Mouse (Mus musculus) liver, embryonic 12.5 days (tissue): ENCODE results near the gene Fam78b. TPM values are rescaled to one million over a fixed set of nuclear protein-coding genes. Genes with fewer than 3 reads are reported as not detected.

Source experiments
- ATAC-seq: fragments of 200-750 bp; cut with Nextera tagmentation; 2 replicates; pipeline ENCODE4 v1.8.0; 2017; ENCODE audit warnings: moderate number of reproducible peaks, mild to moderate bottlenecking, moderate library complexity
- H3K27ac ChIP-seq: fragments of 300-500 bp; sonication (generic); 2 replicates; pipeline ENCODE4 v1.5.1; 2016; ENCODE audit warnings: mild to moderate bottlenecking
- H3K27me3 ChIP-seq: fragments of 300-500 bp; sonication (generic); replicated peaks from 2 replicates; pipeline ENCODE4 v1.6.1; 2016; ENCODE audit warnings: mild to moderate bottlenecking, moderate library complexity
- H3K36me3 ChIP-seq: fragments of 300-500 bp; sonication (generic); 2 replicates; pipeline ENCODE4 v1.6.1; 2016; ENCODE audit warnings: mild to moderate bottlenecking, moderate library complexity
- H3K4me1 ChIP-seq: fragments of 300-500 bp; sonication (generic); 2 replicates; pipeline ENCODE4 v1.6.1; 2016
- H3K4me2 ChIP-seq: fragments of 300-500 bp; sonication (generic); 2 replicates; pipeline ENCODE4 v1.6.1; 2016; ENCODE audit warnings: mild to moderate bottlenecking, moderate library complexity
- H3K4me3 ChIP-seq: fragments of 300-500 bp; sonication (generic); 2 replicates; pipeline ENCODE4 v1.5.1; 2016; ENCODE audit warnings: mild to moderate bottlenecking, moderate library complexity
- H3K9ac ChIP-seq: fragments of 300-500 bp; sonication (generic); 2 replicates; pipeline ENCODE4 v1.6.1; 2016; ENCODE audit warnings: mild to moderate bottlenecking, moderate library complexity
- H3K9me3 ChIP-seq: fragments of 300-500 bp; sonication (generic); replicated peaks from 2 replicates; pipeline ENCODE4 v1.6.1; 2016; ENCODE audit warnings: mild to moderate bottlenecking, moderate library complexity
- WGBS: fragments of 180-500 bp; shearing (Covaris S2); methylation state at CpG from one replicate; pipeline ENCODE4 v1.1.7; 2016; ENCODE audit not compliant: insufficient replicate concordance; 5-methylcytosine and 5-hydroxymethylcytosine counted together
- polyA plus RNA-seq: library from polyadenylated mRNA; unstranded; fragments of >200 nt; fragmentation: Nextera tagmentation; extraction: Ambion mirVana; gene quantifications from 2 replicates; pipeline ENCODE4 v1.2.1, GENCODE M21; 2016

The Fam78b gene
- polyA plus RNA-seq, 1 experiment from 2014 or later, result 0.35 TPM

- Histone ChIP-seq H3K4me3 (no peak overlapping the region), H3K4me1 (no peaks in the 10 kb centered on the region), H3K27me3 (no peaks in the 10 kb centered on the region), H3K36me3 (no peaks in the 10 kb centered on the region), H3K4me2 (no peak overlapping the region), H3K27ac (no peak overlapping the region), H3K9me3 (no peaks in the 10 kb centered on the region), H3K9ac (no peak overlapping the region)
- WGBS, result 50% methylated on average over 10 of the region's 10 CpGs
- ATAC-seq, result no peak
Observed at GRCm38 (mm10) chr1:167046169-167046927, 45.1 kb downstream of the Fam78b start.

DNA sequence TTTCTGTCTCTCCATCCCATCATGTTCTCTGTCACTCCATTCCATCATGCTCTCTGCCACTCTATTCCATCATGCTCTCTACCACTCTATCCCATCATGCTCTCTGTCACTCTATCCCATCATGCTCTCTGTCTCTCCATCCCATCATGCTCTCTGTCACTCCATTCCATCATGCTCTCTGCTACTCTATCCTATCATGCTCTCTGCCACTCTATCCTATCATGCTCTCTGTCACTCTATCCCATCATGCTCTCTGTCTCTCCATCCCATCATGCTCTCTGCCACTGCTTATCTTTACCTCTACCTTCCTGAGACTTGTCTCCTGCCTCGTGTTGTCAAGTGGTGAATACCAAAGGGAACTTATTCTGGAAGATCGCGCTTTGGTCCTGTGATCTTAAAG is 49.6 kb downstream of the Fam78b start:
- no peaks in the 10 kb centered on the region for H3K9me3 ChIP-seq
- H3K27me3 ChIP-seq, result no peaks in the 10 kb centered on the region
- no peaks in the 10 kb centered on the region for H3K36me3 ChIP-seq
- ATAC-seq, result no peak
- H3K4me2 ChIP-seq, result no peak overlapping the region
- no peak overlapping the region for H3K9ac ChIP-seq
- no peak overlapping the region for H3K4me3 ChIP-seq
- H3K4me1 ChIP-seq, result no peaks in the 10 kb centered on the region
- 58% methylated on average over 3 of the region's 3 CpGs for WGBS
- no peak overlapping the region for H3K27ac ChIP-seq

- 0 out of 2 replicates have a peak, but pooled peaks have one; percentile 37 for ATAC-seq
- H3K4me3 ChIP-seq, result no peak overlapping the region
- H3K27ac ChIP-seq, result no peak overlapping the region
- H3K9me3 ChIP-seq, result no peaks in the 10 kb centered on the region
- no peaks in the 10 kb centered on the region for H3K27me3 ChIP-seq
- 60% methylated on average over 7 of the region's 7 CpGs for WGBS
- no peak overlapping the region for H3K9ac ChIP-seq
- H3K36me3 ChIP-seq, result no peaks in the 10 kb centered on the region
- H3K4me1 ChIP-seq, result no peaks in the 10 kb centered on the region
- H3K4me2 ChIP-seq, result no peak overlapping the region
Observed at GRCm38 (mm10) chr1:167054029-167054428, 52.8 kb downstream of the Fam78b start.

DNA sequence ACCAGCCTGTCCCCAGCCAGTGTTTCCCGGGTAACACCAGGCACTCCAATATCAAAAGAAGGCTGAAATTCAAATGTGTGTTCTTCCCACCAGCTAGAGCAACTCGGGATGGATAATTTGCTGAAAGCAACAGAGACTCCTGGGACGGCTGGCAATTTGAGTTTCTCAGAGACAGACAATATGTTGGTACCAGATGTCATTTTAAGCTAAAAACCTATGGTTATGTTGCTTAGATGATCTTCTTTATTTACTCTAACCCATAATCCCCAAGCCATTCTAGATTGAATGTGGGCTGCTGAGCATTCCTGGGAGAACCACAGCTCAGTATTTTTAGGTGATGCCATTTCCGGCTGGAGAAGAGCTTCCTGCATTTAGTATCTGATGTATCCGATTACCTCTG is 56.3 kb downstream of the Fam78b start:
- no peak for ATAC-seq
- H3K27me3 ChIP-seq, result no peaks in the 10 kb centered on the region
- no peak overlapping the region for H3K4me3 ChIP-seq
- no peak overlapping the region for H3K4me2 ChIP-seq
- no peaks in the 10 kb centered on the region for H3K9me3 ChIP-seq
- no peaks in the 10 kb centered on the region for H3K36me3 ChIP-seq
- WGBS, result 61% methylated on average over 5 of the region's 5 CpGs
- no peak overlapping the region for H3K9ac ChIP-seq
- no peaks in the 10 kb centered on the region for H3K4me1 ChIP-seq
- H3K27ac ChIP-seq, result no peak overlapping the region

DNA sequence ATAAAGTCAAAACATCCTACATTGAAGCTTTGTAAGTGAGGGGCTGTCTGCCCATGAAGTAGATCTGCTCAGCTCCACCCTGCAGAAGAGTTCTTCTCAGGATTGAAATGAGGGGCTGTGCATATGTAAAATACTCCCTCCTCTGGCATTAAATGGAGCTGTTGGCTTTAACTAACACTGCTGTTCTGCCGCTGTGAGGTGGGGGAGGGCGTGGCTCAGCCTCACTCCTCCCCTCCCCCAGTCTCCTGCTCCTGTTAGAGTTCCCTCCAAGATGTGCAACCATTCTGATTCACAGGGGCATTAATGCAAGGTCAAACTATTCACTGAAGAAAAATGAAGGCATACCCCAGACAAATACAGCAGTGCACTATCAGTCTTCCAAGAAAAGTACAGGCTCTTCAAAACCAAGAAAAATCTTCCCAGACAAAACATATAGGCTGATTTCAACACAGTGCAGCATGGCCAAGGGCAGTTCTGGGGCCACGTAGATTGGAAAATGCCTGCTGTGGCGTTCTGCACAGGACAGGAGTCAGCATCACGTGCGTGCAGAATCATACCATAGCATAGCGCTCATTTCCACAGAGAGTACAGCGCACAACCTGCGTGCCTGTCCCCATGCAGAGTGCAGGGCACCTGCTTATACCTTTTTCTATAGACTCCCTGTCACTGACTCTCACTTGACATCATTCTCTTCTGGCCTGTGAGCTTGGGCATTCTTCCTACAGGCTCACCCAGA is 58.5 kb downstream of the Fam78b start:
- 49% methylated on average over 9 of the region's 9 CpGs for WGBS
- no peaks in the 10 kb centered on the region for H3K9me3 ChIP-seq
- no peak overlapping the region for H3K9ac ChIP-seq
- H3K4me3 ChIP-seq, result no peak overlapping the region
- H3K27me3 ChIP-seq, result no peaks in the 10 kb centered on the region
- ATAC-seq, result no peak
- H3K4me2 ChIP-seq, result no peak overlapping the region
- H3K4me1 ChIP-seq, result no peaks in the 10 kb centered on the region
- H3K36me3 ChIP-seq, result no peaks in the 10 kb centered on the region
- no peak overlapping the region for H3K27ac ChIP-seq

GRCm38 (mm10) chr1:167063971-167064370 is 62.8 kb downstream of the Fam78b start:
- H3K4me2 ChIP-seq, result no peak overlapping the region
- H3K9me3 ChIP-seq, result no peaks in the 10 kb centered on the region
- no peak overlapping the region for H3K9ac ChIP-seq
- H3K4me3 ChIP-seq, result no peak overlapping the region
- H3K27me3 ChIP-seq, result no peaks in the 10 kb centered on the region
- H3K27ac ChIP-seq, result no peak overlapping the region
- H3K4me1 ChIP-seq, result no peaks in the 10 kb centered on the region
- WGBS, result 47% methylated on average over 4 of the region's 4 CpGs
- no peaks in the 10 kb centered on the region for H3K36me3 ChIP-seq
- ATAC-seq, result no peak

GRCm38 (mm10) chr1:167065541-167065940 is 64.3 kb downstream of the Fam78b start:
- no peaks in the 10 kb centered on the region for H3K9me3 ChIP-seq
- no peaks in the 10 kb centered on the region for H3K36me3 ChIP-seq
- no peaks in the 10 kb centered on the region for H3K4me1 ChIP-seq
- no peak for ATAC-seq
- H3K27ac ChIP-seq, result no peak overlapping the region
- H3K27me3 ChIP-seq, result no peaks in the 10 kb centered on the region
- WGBS, result 34% methylated on average over 4 of the region's 4 CpGs
- H3K4me2 ChIP-seq, result no peak overlapping the region
- no peak overlapping the region for H3K9ac ChIP-seq
- no peak overlapping the region for H3K4me3 ChIP-seq

DNA sequence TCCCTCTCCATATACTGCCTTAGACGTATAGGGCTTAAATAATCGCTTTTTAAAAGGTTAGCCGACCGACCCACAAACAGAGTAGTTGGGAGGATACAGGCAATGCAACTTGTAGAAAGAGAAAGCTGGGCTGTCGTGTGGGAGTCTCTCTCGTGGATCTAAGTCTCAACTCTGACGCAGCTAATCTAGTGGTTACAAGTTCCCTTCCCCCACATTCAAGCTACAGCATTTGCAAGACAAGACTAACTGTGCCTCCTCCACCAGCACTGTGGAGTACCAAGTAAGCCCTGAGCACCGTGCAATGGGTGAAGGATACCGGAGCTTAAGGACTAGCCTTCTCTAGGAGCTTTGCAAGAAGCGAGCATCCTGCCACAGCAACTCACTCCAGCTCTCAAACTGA is 64.8 kb downstream of the Fam78b start:
- WGBS, result 57% methylated on average over 10 of the region's 10 CpGs
- H3K4me3 ChIP-seq, result no peak overlapping the region
- H3K9ac ChIP-seq, result no peak overlapping the region
- no peak overlapping the region for H3K4me2 ChIP-seq
- H3K27me3 ChIP-seq, result no peaks in the 10 kb centered on the region
- ATAC-seq, result no peak
- no peaks in the 10 kb centered on the region for H3K4me1 ChIP-seq
- no peaks in the 10 kb centered on the region for H3K36me3 ChIP-seq
- H3K27ac ChIP-seq, result no peak overlapping the region
- H3K9me3 ChIP-seq, result no peaks in the 10 kb centered on the region

- no peaks in the 10 kb centered on the region for H3K9me3 ChIP-seq
- no peak overlapping the region for H3K27ac ChIP-seq
- no peak overlapping the region for H3K4me2 ChIP-seq
- H3K4me3 ChIP-seq, result no peak overlapping the region
- H3K36me3 ChIP-seq, result no peaks in the 10 kb centered on the region
- H3K4me1 ChIP-seq, result no peaks in the 10 kb centered on the region
- no peaks in the 10 kb centered on the region for H3K27me3 ChIP-seq
- H3K9ac ChIP-seq, result no peak overlapping the region
- 67% methylated on average over 9 of the region's 9 CpGs for WGBS
- ATAC-seq, result no peak
Observed at GRCm38 (mm10) chr1:167066933-167067341, 65.7 kb downstream of the Fam78b start.

DNA sequence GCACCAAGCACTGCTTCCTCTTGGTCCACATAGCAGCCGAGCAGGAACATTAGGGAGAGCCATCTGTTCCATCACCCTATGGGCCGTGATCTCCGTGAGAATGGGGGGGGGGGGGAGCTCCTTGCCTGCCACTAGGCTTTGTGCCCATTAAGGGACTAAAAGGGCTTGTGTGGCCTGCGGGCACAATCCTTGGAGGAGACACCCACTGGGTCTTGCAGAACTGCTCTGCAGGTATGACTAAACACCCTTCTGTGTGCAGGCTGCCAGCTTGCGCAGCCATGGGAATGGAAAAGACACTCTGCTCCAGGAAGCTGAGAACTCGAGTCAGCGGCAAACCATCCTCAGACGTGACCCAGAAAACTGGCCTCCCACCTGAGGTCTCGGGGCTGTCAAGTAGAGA is 68.5 kb downstream of the Fam78b start:
- Histone ChIP-seq H3K27ac (no peak overlapping the region), H3K27me3 (no peaks in the 10 kb centered on the region), H3K9me3 (no peaks in the 10 kb centered on the region), H3K4me3 (no peak overlapping the region), H3K4me1 (no peaks in the 10 kb centered on the region), H3K9ac (no peak overlapping the region), H3K4me2 (no peak overlapping the region), H3K36me3 (no peaks in the 10 kb centered on the region)
- no peak for ATAC-seq
- WGBS, result 45% methylated on average over 9 of the region's 9 CpGs

GRCm38 (mm10) chr1:167070306-167070705 is 69.1 kb downstream of the Fam78b start:
- Histone ChIP-seq H3K36me3 (no peaks in the 10 kb centered on the region), H3K9me3 (no peaks in the 10 kb centered on the region), H3K4me2 (no peak overlapping the region), H3K4me1 (no peaks in the 10 kb centered on the region), H3K27me3 (no peaks in the 10 kb centered on the region), H3K27ac (no peak overlapping the region), H3K9ac (no peak overlapping the region), H3K4me3 (no peak overlapping the region)
- WGBS, result 36% methylated on average over 6 of the region's 6 CpGs
- no peak for ATAC-seq

- Histone ChIP-seq H3K9me3 (no peaks in the 10 kb centered on the region), H3K27ac (no peak overlapping the region), H3K4me2 (no peak overlapping the region), H3K36me3 (no peaks in the 10 kb centered on the region), H3K4me3 (no peak overlapping the region), H3K27me3 (no peaks in the 10 kb centered on the region), H3K4me1 (no peaks in the 10 kb centered on the region), H3K9ac (no peak overlapping the region)
- 63% methylated on average over 8 of the region's 8 CpGs for WGBS
- ATAC-seq, result no peak
Observed at GRCm38 (mm10) chr1:167075726-167076125, 74.5 kb downstream of the Fam78b start.
